Mouse (Mus musculus) stomach, adult 2 months (tissue): Measurements from ENCODE around the gene Cep85l. TPM values are rescaled to one million over a fixed set of nuclear protein-coding genes. Genes with fewer than 3 reads are reported as not detected.

Experiments used
- polyA plus RNA-seq: library from polyadenylated mRNA; depleted of rRNA; stranded (reverse); fragments of >200 nt; gene quantifications from 2 replicates; pipeline ENCODE4 v1.2.3, GENCODE M21; 2012; rRNA removed

Gene Cep85l
- 0.63 and 0.83 TPM in 2 replicates for polyA plus RNA-seq

DNA sequence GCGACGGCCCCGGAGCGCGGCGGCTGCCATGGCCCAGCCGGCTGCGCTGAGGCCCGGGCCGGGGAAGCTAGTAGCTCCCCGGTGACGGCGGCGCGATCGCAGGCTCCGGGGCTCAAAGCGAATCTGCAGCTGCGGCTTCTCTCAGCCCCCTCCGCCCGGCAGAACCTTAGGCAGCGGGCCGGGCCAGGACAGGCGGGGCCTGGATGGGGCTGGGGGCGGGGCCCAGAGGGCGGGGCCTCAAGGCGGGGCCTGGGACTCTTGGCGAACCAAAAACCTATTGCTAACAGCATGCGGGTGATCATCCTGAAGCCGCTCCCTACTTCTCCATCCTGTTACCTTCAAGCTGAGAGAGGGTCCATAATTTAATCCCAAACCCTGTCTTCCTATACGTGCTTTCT lies at the start of gene Cep85l:
Cep85l (minus strand) TSS at position 239 of the 398 bp plus-strand sequence.

DNA sequence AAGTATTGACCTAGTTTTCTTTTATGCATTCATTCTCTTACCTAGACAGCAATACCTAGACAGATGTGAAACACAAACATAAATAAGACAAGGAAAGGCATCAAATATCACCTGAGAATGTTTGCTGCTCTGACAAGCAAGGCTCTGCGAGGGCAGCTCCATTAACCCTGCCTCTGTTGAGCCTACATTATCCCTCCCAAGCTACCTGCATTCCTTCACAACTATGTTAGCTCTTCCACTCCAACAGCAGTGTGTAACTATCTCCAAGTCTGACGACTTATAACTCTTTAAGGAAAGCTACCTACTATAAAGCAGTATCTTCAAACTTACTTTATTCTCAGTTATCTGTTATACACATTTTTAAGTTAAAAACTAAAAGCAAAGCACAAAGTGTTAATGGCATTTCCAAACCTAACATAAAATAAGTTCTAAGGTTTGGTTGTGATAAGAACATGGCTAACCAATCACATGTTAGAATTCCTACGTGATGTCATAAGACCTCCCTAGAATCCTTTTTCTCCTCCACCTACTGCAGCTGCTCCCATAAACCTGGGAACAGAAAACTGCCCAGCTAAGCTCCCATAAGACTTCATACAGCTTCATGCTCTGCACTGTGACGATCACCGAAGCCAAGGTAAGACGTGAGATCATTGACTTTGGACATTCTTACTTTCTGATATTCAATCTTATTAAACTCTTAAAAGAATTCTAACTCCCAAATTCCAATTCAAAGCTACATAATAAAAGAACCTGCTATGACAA lies 42.4 kb downstream of the Cep85l start, which contains the start of gene Pln:
Pln (plus strand) TSS at position 506 of the 762 bp plus-strand sequence.

Other genes starting within 250 kb of the Cep85l start
- 18.6 and 22.7 TPM in 2 replicates for gene Pln, start 42.3 kb downstream of the Cep85l start, polyA plus RNA-seq
- gene Asf1a, start 216.8 kb upstream of the Cep85l start, polyA plus RNA-seq, result 0.70 and 0.78 TPM in 2 replicates